Mouse (Mus musculus): ENCODE results near the gene Bmp2k. TPM values are rescaled to one million over a fixed set of nuclear protein-coding genes. Genes with fewer than 3 reads are reported as not detected.

The Bmp2k gene
- total and polyA plus RNA-seq, 3 experiments: 7.9 to 9.1 (median 8.9) TPM

DNA sequence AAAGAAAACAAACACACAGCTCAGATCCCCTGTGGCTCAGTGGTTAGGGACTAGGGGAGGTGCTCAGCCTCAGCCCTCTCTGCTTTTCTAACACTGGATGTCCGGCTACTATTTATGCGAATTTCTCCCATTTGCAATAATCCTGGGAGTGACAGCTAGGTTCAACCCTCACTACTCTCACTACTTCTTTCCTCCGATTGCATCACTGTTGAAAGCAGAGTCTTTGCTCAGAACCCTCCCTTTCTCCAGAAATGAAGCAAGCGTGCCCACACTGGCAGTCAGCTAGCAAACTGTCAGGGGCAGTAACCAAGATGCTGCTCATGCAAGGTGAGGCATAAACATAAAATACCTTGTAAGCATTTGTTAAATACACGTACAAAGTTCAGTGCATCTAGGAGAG lies 110.8 kb downstream of the Bmp2k start:
- Histone ChIP-seq H3K9ac (ENCODE audit: insufficient read depth, low read depth) (no peak overlapping the region), H3K79me2 (replicated peaks; ENCODE audit: control insufficient read depth, extremely low read depth, insufficient read depth, poor library complexity, severe bottlenecking) (no peaks in the 10 kb centered on the region), H3K27ac (ENCODE audit: insufficient read depth, low read depth) (no peak overlapping the region), H3K4me3 (replicated peaks in 1 of 3; ENCODE audit: low read depth in 2 of 3, low read length in 2 of 3, poor library complexity in 1 of 3) (no peak overlapping the region), H3K27me3 (replicated peaks) (peaks cover 2% of the 10 kb centered on the region), H3K4me1 (ENCODE audit: control insufficient read depth in 1 of 2, insufficient read depth in 2 of 2) (peaks cover 3 to 11% of the 10 kb centered on the region in 2 experiments; a peak in 3 of 4 replicates), H3K9me3 (replicated peaks; ENCODE audit: low read length) (no peaks in the 10 kb centered on the region), H3K4me2 (ENCODE audit: insufficient read depth, low read depth, poor library complexity, severe bottlenecking) (no peak overlapping the region), H3K36me3 (replicated peaks in 1 of 2; ENCODE audit: control insufficient read depth in 1 of 2, insufficient read depth in 1 of 2, low read length in 1 of 2) (peaks cover 15 to 28% of the 10 kb centered on the region in 2 experiments)
- no peak for TF ChIP-seq TCF12 (IDR thresholded peaks at IDR 0.05; ENCODE audit: low read depth, low read length)
- TF ChIP-seq TBP (conservative IDR thresholded peaks at IDR 0.05; ENCODE audit: low read depth, low read length): no peak
- no peak for TF ChIP-seq JUN (IDR thresholded peaks at IDR 0.05; ENCODE audit: insufficient read depth, low read depth, low read length)
- no peak for TF ChIP-seq GABPA (IDR thresholded peaks at IDR 0.05; ENCODE audit: insufficient replicate concordance, low read depth, low read length)
- no peak for TF ChIP-seq KAT2A (IDR thresholded peaks at IDR 0.05; ENCODE audit: insufficient replicate concordance, low read length)
- no peak for TF ChIP-seq E2F4 (IDR thresholded peaks at IDR 0.05; ENCODE audit: insufficient replicate concordance, low read depth, low read length)
- TF ChIP-seq USF1 (IDR thresholded peaks at IDR 0.05; ENCODE audit: low read depth, low read length): no peak
- TF ChIP-seq ZMIZ1 (IDR thresholded peaks at IDR 0.05; ENCODE audit: low read depth, low read length): no peak
- no peak for TF ChIP-seq PAX5 (IDR thresholded peaks at IDR 0.05; ENCODE audit: low read length)
- TF ChIP-seq POLR2AphosphoS2 (IDR thresholded peaks at IDR 0.05; ENCODE audit: low read depth, low read length): no peak
- no peak for TF ChIP-seq SIN3A (IDR thresholded peaks at IDR 0.05; ENCODE audit: low read length)
- TF ChIP-seq HCFC1 (IDR thresholded peaks at IDR 0.05; ENCODE audit: low read depth, low read length): no peak
- no peak for DNase-seq (ENCODE audit: extremely low read depth)
- dilution Hi-C loops (cut with MboI; ENCODE audit: extremely low pct_ligation_motif_present, extremely low pct_unique_long_range_greater_than_20kb, low sequenced_read_pairs): no loop called here
- in situ Hi-C loops (cut with MboI; ENCODE audit: low pct_ligation_motif_present, low pct_unique_long_range_greater_than_20kb, low sequenced_read_pairs): no loop called here

- in situ Hi-C loops (cut with MboI; ENCODE audit: low pct_ligation_motif_present, low pct_unique_long_range_greater_than_20kb, low sequenced_read_pairs) (no loop called here), dilution Hi-C loops (cut with MboI; ENCODE audit: extremely low pct_ligation_motif_present, extremely low pct_unique_long_range_greater_than_20kb, low sequenced_read_pairs) (no loop called here)
- Histone ChIP-seq H3K79me2 (replicated peaks; ENCODE audit: control insufficient read depth, extremely low read depth, insufficient read depth, poor library complexity, severe bottlenecking) (no peaks in the 10 kb centered on the region), H3K9ac (ENCODE audit: insufficient read depth, low read depth) (peak overlapping the region; percentile 65; the same call in 1 of the 2 replicates), H3K4me1 (ENCODE audit: control insufficient read depth in 1 of 2, insufficient read depth in 2 of 2) (peaks cover 3 to 11% of the 10 kb centered on the region in 2 experiments; a peak in 3 of 4 replicates), H3K9me3 (replicated peaks; ENCODE audit: low read length) (no peaks in the 10 kb centered on the region), H3K27ac (ENCODE audit: insufficient read depth, low read depth) (no peak overlapping the region), H3K4me3 (replicated peaks in 1 of 3; ENCODE audit: low read depth in 2 of 3, low read length in 2 of 3, poor library complexity in 1 of 3) (no peak overlapping the region), H3K4me2 (ENCODE audit: insufficient read depth, low read depth, poor library complexity, severe bottlenecking) (peak overlapping the region; percentile 78; the same call in 1 of the 2 replicates), H3K36me3 (replicated peaks in 1 of 2; ENCODE audit: control insufficient read depth in 1 of 2, insufficient read depth in 1 of 2, low read length in 1 of 2) (peaks cover 14 to 22% of the 10 kb centered on the region in 2 experiments), H3K27me3 (replicated peaks) (peaks cover 2% of the 10 kb centered on the region)
- TF ChIP-seq GABPA (IDR thresholded peaks at IDR 0.05; ENCODE audit: insufficient replicate concordance, low read depth, low read length) (no peak), ZNF384 (IDR thresholded peaks at IDR 0.05; ENCODE audit: low read depth, low read length) (no peak), ZC3H11A (IDR thresholded peaks at IDR 0.05; ENCODE audit: low read depth, low read length) (no peak), MYC (IDR thresholded peaks at IDR 0.05; ENCODE audit: low read depth, low read length) (no peak), CTCF (conservative IDR thresholded peaks at IDR 0.05 in 1 of 2, IDR thresholded peaks at IDR 0.05 in 1 of 2; ENCODE audit: low read depth in 2 of 2, low read length in 2 of 2) (no peak), POLR2A (IDR thresholded peaks at IDR 0.05; ENCODE audit: low read depth, low read length) (no peak), CHD1 (IDR thresholded peaks at IDR 0.05; ENCODE audit: low read depth, low read length) (no peak), USF2 (conservative IDR thresholded peaks at IDR 0.05; ENCODE audit: low read depth, low read length) (no peak)
- no peak for DNase-seq (ENCODE audit: extremely low read depth)
Observed at GRCm38 (mm10) chr5:97110133-97110532, 112.6 kb downstream of the Bmp2k start.

All from CH12.LX (cell line).